Mouse (Mus musculus): ENCODE measurements around the gene Rprd1b. TPM values are rescaled to one million over a fixed set of nuclear protein-coding genes. Genes with fewer than 3 reads are reported as not detected.

Rprd1b gene
- 27.5 and 28.6 TPM in 2 replicates for polyA plus RNA-seq (2015; fragmentation: Nextera tagmentation; extraction: Ambion mirVana)

- H3K4me2 ChIP-seq, result peak within 1 kb of the TSS; percentile 88
- peak; percentile 90 for ATAC-seq (ENCODE audit: insufficient read depth)
- H3K4me3 ChIP-seq (replicated peaks), result peak within 1 kb of the TSS; percentile 96
- peak within 1 kb of the TSS; percentile 91 for H3K27ac ChIP-seq (replicated peaks)
- H3K27me3 ChIP-seq, result no peaks in the 10 kb centered on the region
- peak within 1 kb of the TSS; percentile 96 for H3K9ac ChIP-seq
- H3K4me1 ChIP-seq (replicated peaks), result peaks cover 66% of the 10 kb centered on the region
- no peaks in the 10 kb centered on the region for H3K9me3 ChIP-seq (replicated peaks)
- WGBS (ENCODE audit: insufficient replicate concordance), result 0% methylated on average over 52 of the region's 52 CpGs
- H3K36me3 ChIP-seq (replicated peaks), result peaks cover 4% of the 10 kb centered on the region; the same call in 1 of the 2 replicates
These were observed at the start of gene Rprd1b, which contains the start of gene Tti1 for GRCm38 (mm10) chr2:158028354-158028863. TSS of gene Rprd1b (plus strand) at chr2:158028497. TSS of gene Tti1 (minus strand) at chr2:158028433.

GRCm38 (mm10) chr2:157979241-157979640 lies 49.1 kb upstream of the Rprd1b start:
- H3K4me1 ChIP-seq (replicated peaks), result no peaks in the 10 kb centered on the region
- H3K27me3 ChIP-seq, result peaks cover 28% of the 10 kb centered on the region
- no peak overlapping the region for H3K4me3 ChIP-seq (replicated peaks)
- no peak overlapping the region for H3K4me2 ChIP-seq
- no peak overlapping the region for H3K27ac ChIP-seq (replicated peaks)
- H3K9ac ChIP-seq, result no peak overlapping the region
- ATAC-seq (ENCODE audit: insufficient read depth), result no peak
- 56% methylated on average over 5 of the region's 5 CpGs for WGBS (ENCODE audit: insufficient replicate concordance)
- H3K9me3 ChIP-seq (replicated peaks), result no peaks in the 10 kb centered on the region
- peaks cover 13% of the 10 kb centered on the region for H3K36me3 ChIP-seq (replicated peaks)

- ATAC-seq (ENCODE audit: insufficient read depth), result no peak
- no peak overlapping the region for H3K9ac ChIP-seq
- H3K36me3 ChIP-seq (replicated peaks), result peaks cover 26% of the 10 kb centered on the region
- no peak overlapping the region for H3K27ac ChIP-seq (replicated peaks)
- H3K9me3 ChIP-seq (replicated peaks), result no peaks in the 10 kb centered on the region
- 70% methylated on average over 3 of the region's 3 CpGs for WGBS (ENCODE audit: insufficient replicate concordance)
- H3K4me1 ChIP-seq (replicated peaks), result no peaks in the 10 kb centered on the region
- no peak overlapping the region for H3K4me3 ChIP-seq (replicated peaks)
- H3K4me2 ChIP-seq, result no peak overlapping the region
- 0 out of 2 replicates have a peak, but pooled peaks cover under 1% of the 10 kb centered on the region for H3K27me3 ChIP-seq
These were observed 45.6 kb upstream of the Rprd1b start for GRCm38 (mm10) chr2:157982727-157983126.

- Histone ChIP-seq H3K4me1 (replicated peaks) (no peaks in the 10 kb centered on the region), H3K27me3 (no peaks in the 10 kb centered on the region), H3K36me3 (replicated peaks) (peaks cover 28% of the 10 kb centered on the region), H3K4me3 (replicated peaks) (no peak overlapping the region), H3K9ac (no peak overlapping the region), H3K27ac (replicated peaks) (no peak overlapping the region), H3K4me2 (no peak overlapping the region), H3K9me3 (replicated peaks) (no peaks in the 10 kb centered on the region)
- no peak for ATAC-seq (ENCODE audit: insufficient read depth)
- WGBS (ENCODE audit: insufficient replicate concordance), result 80% methylated on average over 4 of the region's 4 CpGs
These were observed 45.0 kb upstream of the Rprd1b start for GRCm38 (mm10) chr2:157983276-157983675.

GRCm38 (mm10) chr2:157985611-157986010 lies 42.7 kb upstream of the Rprd1b start:
- Histone ChIP-seq H3K36me3 (replicated peaks) (peaks cover 44% of the 10 kb centered on the region), H3K4me1 (replicated peaks) (0 out of 2 replicates have a peak, but pooled peaks cover under 1% of the 10 kb centered on the region), H3K9me3 (replicated peaks) (no peaks in the 10 kb centered on the region), H3K27ac (replicated peaks) (no peak overlapping the region), H3K4me2 (no peak overlapping the region), H3K27me3 (no peaks in the 10 kb centered on the region), H3K9ac (no peak overlapping the region), H3K4me3 (replicated peaks) (no peak overlapping the region)
- ATAC-seq (ENCODE audit: insufficient read depth), result no peak
- 64% methylated on average over 4 of the region's 4 CpGs for WGBS (ENCODE audit: insufficient replicate concordance)

GRCm38 (mm10) chr2:157986235-157986634 lies 42.1 kb upstream of the Rprd1b start:
- Histone ChIP-seq H3K4me2 (no peak overlapping the region), H3K9ac (no peak overlapping the region), H3K36me3 (replicated peaks) (peaks cover 47% of the 10 kb centered on the region), H3K4me3 (replicated peaks) (no peak overlapping the region), H3K9me3 (replicated peaks) (no peaks in the 10 kb centered on the region), H3K4me1 (replicated peaks) (0 out of 2 replicates have a peak, but pooled peaks cover 3% of the 10 kb centered on the region), H3K27ac (replicated peaks) (no peak overlapping the region), H3K27me3 (no peaks in the 10 kb centered on the region)
- WGBS (ENCODE audit: insufficient replicate concordance), result 70% methylated on average over 6 of the region's 6 CpGs
- no peak for ATAC-seq (ENCODE audit: insufficient read depth)

- H3K36me3 ChIP-seq (replicated peaks), result peaks cover 59% of the 10 kb centered on the region
- ATAC-seq (ENCODE audit: insufficient read depth), result no peak
- H3K4me1 ChIP-seq (replicated peaks), result 0 out of 2 replicates have a peak, but pooled peaks cover 3% of the 10 kb centered on the region
- no peaks in the 10 kb centered on the region for H3K27me3 ChIP-seq
- H3K9me3 ChIP-seq (replicated peaks), result no peaks in the 10 kb centered on the region
- no peak overlapping the region for H3K4me2 ChIP-seq
- H3K4me3 ChIP-seq (replicated peaks), result no peak overlapping the region
- no peak overlapping the region for H3K27ac ChIP-seq (replicated peaks)
- WGBS (ENCODE audit: insufficient replicate concordance), result 57% methylated on average over 7 of the region's 7 CpGs
- no peak overlapping the region for H3K9ac ChIP-seq
These were observed 39.7 kb upstream of the Rprd1b start for GRCm38 (mm10) chr2:157988416-157989190.

- Histone ChIP-seq H3K27me3 (no peaks in the 10 kb centered on the region), H3K36me3 (replicated peaks) (peaks cover 70% of the 10 kb centered on the region), H3K4me2 (no peak overlapping the region), H3K27ac (replicated peaks) (no peak overlapping the region), H3K4me3 (replicated peaks) (no peak overlapping the region), H3K4me1 (replicated peaks) (0 out of 2 replicates have a peak, but pooled peaks cover 3% of the 10 kb centered on the region), H3K9me3 (replicated peaks) (no peaks in the 10 kb centered on the region), H3K9ac (no peak overlapping the region)
- ATAC-seq (ENCODE audit: insufficient read depth), result no peak
- WGBS (ENCODE audit: insufficient replicate concordance), result 72% methylated on average over 2 of the region's 2 CpGs
These were observed 38.4 kb upstream of the Rprd1b start for GRCm38 (mm10) chr2:157989946-157990345.

- 0 out of 2 replicates have a peak, but pooled peaks cover 3% of the 10 kb centered on the region for H3K4me1 ChIP-seq (replicated peaks)
- 47% methylated on average over 6 of the region's 6 CpGs for WGBS (ENCODE audit: insufficient replicate concordance)
- no peaks in the 10 kb centered on the region for H3K9me3 ChIP-seq (replicated peaks)
- no peak overlapping the region for H3K4me3 ChIP-seq (replicated peaks)
- no peaks in the 10 kb centered on the region for H3K27me3 ChIP-seq
- no peak overlapping the region for H3K4me2 ChIP-seq
- ATAC-seq (ENCODE audit: insufficient read depth), result no peak
- H3K9ac ChIP-seq, result no peak overlapping the region
- peaks cover 77% of the 10 kb centered on the region for H3K36me3 ChIP-seq (replicated peaks)
- H3K27ac ChIP-seq (replicated peaks), result no peak overlapping the region
These were observed 37.3 kb upstream of the Rprd1b start for GRCm38 (mm10) chr2:157991026-157991425.

- Histone ChIP-seq H3K9ac (no peak overlapping the region), H3K27ac (replicated peaks) (no peak overlapping the region), H3K4me1 (replicated peaks) (0 out of 2 replicates have a peak, but pooled peaks cover 3% of the 10 kb centered on the region), H3K9me3 (replicated peaks) (no peaks in the 10 kb centered on the region), H3K36me3 (replicated peaks) (peaks cover 82% of the 10 kb centered on the region), H3K4me2 (no peak overlapping the region), H3K27me3 (no peaks in the 10 kb centered on the region), H3K4me3 (replicated peaks) (no peak overlapping the region)
- WGBS (ENCODE audit: insufficient replicate concordance), result 85% methylated on average over 4 of the region's 4 CpGs
- no peak for ATAC-seq (ENCODE audit: insufficient read depth)
These were observed 35.8 kb upstream of the Rprd1b start for GRCm38 (mm10) chr2:157992501-157992900.

GRCm38 (mm10) chr2:157998817-157999216 lies 29.5 kb upstream of the Rprd1b start:
- Histone ChIP-seq H3K4me1 (replicated peaks) (no peaks in the 10 kb centered on the region), H3K27me3 (no peaks in the 10 kb centered on the region), H3K27ac (replicated peaks) (no peak overlapping the region), H3K9ac (no peak overlapping the region), H3K4me2 (no peak overlapping the region), H3K9me3 (replicated peaks) (no peaks in the 10 kb centered on the region), H3K4me3 (replicated peaks) (no peak overlapping the region), H3K36me3 (replicated peaks) (peaks cover 55% of the 10 kb centered on the region)
- 71% methylated on average over 3 of the region's 3 CpGs for WGBS (ENCODE audit: insufficient replicate concordance)
- ATAC-seq (ENCODE audit: insufficient read depth), result no peak

All from liver, embryonic 15.5 days (tissue).